Mouse (Mus musculus): Measurements from ENCODE around the gene Rpl35.

- no peak for TF ChIP-seq CTCF (IDR thresholded peaks at IDR 0.05; ENCODE audit: low read depth, low read length)
- no peak for TF ChIP-seq POLR2A (IDR thresholded peaks at IDR 0.05; ENCODE audit: borderline replicate concordance, low read depth, low read length)
These were observed 2.4 kb upstream of the Rpl35 start for GRCm38 (mm10) chr2:39007865-39008264.

All from bone marrow macrophage, adult 2 months (primary cell).